In the genomic region with DNA sequence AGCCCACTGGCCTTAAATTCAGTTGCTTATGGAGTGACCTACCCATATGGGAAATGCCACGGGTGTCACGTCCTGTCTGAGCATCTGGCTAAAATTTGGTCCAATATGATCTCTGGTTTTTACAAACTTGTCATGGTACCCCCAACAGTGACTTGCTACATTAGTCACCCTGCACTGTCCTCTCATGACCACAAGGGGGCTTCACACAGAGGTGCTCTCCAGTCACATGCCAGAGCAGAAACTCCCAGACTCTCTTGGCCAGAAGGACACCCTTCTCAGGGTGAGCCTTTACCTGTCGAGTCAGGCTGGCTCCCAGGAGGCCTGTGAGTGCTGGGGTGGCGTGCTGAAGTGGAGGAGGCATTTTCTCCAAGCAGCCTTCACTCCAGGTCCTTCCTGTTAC, we compare ENCODE assay signal across 8 mouse cellular contexts. TPM values are rescaled to one million over a fixed set of nuclear protein-coding genes. Genes with fewer than 3 reads are reported as not detected.
DNase-seq lines count a peak whose midpoint lies in the region; ATAC-seq and TF ChIP-seq lines count a peak whose summit lies in the region.

No protein-coding gene starts in this region.

- TF ChIP-seq CTCF in gastrocnemius, adult 2 months (IDR thresholded peaks at IDR 0.05), result peak; percentile 37
- peak; percentile 48; the same call in 1 of the 2 replicates for TF ChIP-seq CTCF in spleen, adult 2 months (IDR thresholded peaks at IDR 0.05; ENCODE audit: extremely low read depth, insufficient read depth, insufficient read length, insufficient replicate concordance)

- H3K36me3 ChIP-seq in spleen, adult 2 months (ENCODE audit: control insufficient read depth, insufficient read depth, low read length), result peaks cover 6% of the 10 kb centered on the region
- no peaks in the 10 kb centered on the region for H3K36me3 ChIP-seq in embryonic facial prominence, embryonic 11.5 days (replicated peaks; ENCODE audit: control insufficient read depth, insufficient read depth, low read depth, low read length)
- no peaks in the 10 kb centered on the region for H3K36me3 ChIP-seq in neural tube, embryonic 12.5 days

- intact Hi-C loops in gastrocnemius, adult 2 months (cut with DNase I), result no loop called here

- H3K9me3 ChIP-seq in embryonic facial prominence, embryonic 11.5 days (replicated peaks; ENCODE audit: control insufficient read depth, low read length), result no peaks in the 10 kb centered on the region
- no peaks in the 10 kb centered on the region for H3K9me3 ChIP-seq in neural tube, embryonic 12.5 days

- no peaks in the 10 kb centered on the region for H3K27me3 ChIP-seq in spleen, adult 2 months (ENCODE audit: control insufficient read depth, insufficient read depth, low read length)
- H3K27me3 ChIP-seq in embryonic facial prominence, embryonic 11.5 days (ENCODE audit: control insufficient read depth, insufficient read depth, low read length), result no peaks in the 10 kb centered on the region
- no peaks in the 10 kb centered on the region for H3K27me3 ChIP-seq in neural tube, embryonic 12.5 days (replicated peaks)

- TF ChIP-seq POLR2A in spleen, adult 2 months (IDR thresholded peaks at IDR 0.05; ENCODE audit: low read depth, low read length), result no peak

- no peak overlapping the region for H3K4me2 ChIP-seq in embryonic facial prominence, embryonic 11.5 days (ENCODE audit: low read depth, low read length)
- H3K4me2 ChIP-seq in neural tube, embryonic 12.5 days (replicated peaks), result no peak overlapping the region

- 67% methylated on average over 4 of the region's 4 CpGs for WGBS in spleen, adult 2 months
- WGBS in embryonic facial prominence, embryonic 11.5 days, result 50% methylated on average over 4 of the region's 4 CpGs
- WGBS in neural tube, embryonic 12.5 days, result 56% methylated on average over 4 of the region's 4 CpGs

- ATAC-seq in embryonic facial prominence, embryonic 11.5 days (replicated peaks; ENCODE audit: insufficient number of reproducible peaks, low FRiP score, low TSS enrichment, low read depth), result no peak
- ATAC-seq in neural tube, embryonic 12.5 days (ENCODE audit: low FRiP score, low read depth), result peak; percentile 43; the same call in 1 of the 2 replicates
- ATAC-seq in inflammation-experienced regulatory T-cells, adult 6 months, result no peak

- H3K4me3 ChIP-seq in gastrocnemius, adult 2 months, result no peak overlapping the region
- no peak overlapping the region for H3K4me3 ChIP-seq in spleen, adult 2 months (ENCODE audit: extremely low read depth, insufficient read depth, insufficient read length)
- H3K4me3 ChIP-seq in embryonic facial prominence, embryonic 11.5 days (ENCODE audit: low read depth, low read length), result no peak overlapping the region
- H3K4me3 ChIP-seq in neural tube, embryonic 12.5 days, result no peak overlapping the region

- no peak for DNase-seq in gastrocnemius, adult 2 months
- DNase-seq in gastrocnemius, adult 8-10 months (ENCODE audit: low spot score in 2 of 2), result no peak
- DNase-seq in spleen, adult 2 months (ENCODE audit: low read depth in 1 of 2, low spot score in 2 of 2), result peak in 1 of 2 experiments; percentile 22
- no peak for DNase-seq in spleen, postnatal 4 days (ENCODE audit: low spot score in 2 of 2)
- peak; percentile 56 for DNase-seq in embryonic facial prominence, embryonic 11.5 days (ENCODE audit: low spot score)
- no peak for DNase-seq in layer of hippocampus, adult 9-11 months

- no peak overlapping the region for H3K9ac ChIP-seq in embryonic facial prominence, embryonic 11.5 days (replicated peaks; ENCODE audit: low read length)
- H3K9ac ChIP-seq in neural tube, embryonic 12.5 days, result no peak overlapping the region

- H3K4me1 ChIP-seq in spleen, adult 2 months (ENCODE audit: control insufficient read depth, insufficient read depth, insufficient read length), result no peaks in the 10 kb centered on the region
- no peaks in the 10 kb centered on the region for H3K4me1 ChIP-seq in embryonic facial prominence, embryonic 11.5 days (ENCODE audit: control insufficient read depth, insufficient read depth, low read length)
- no peaks in the 10 kb centered on the region for H3K4me1 ChIP-seq in neural tube, embryonic 12.5 days

- no peak overlapping the region for H3K27ac ChIP-seq in gastrocnemius, adult 2 months
- no peak overlapping the region for H3K27ac ChIP-seq in spleen, adult 2 months (ENCODE audit: insufficient read depth, low read length)
- H3K27ac ChIP-seq in embryonic facial prominence, embryonic 11.5 days (replicated peaks; ENCODE audit: low read depth, low read length), result no peak overlapping the region
- no peak overlapping the region for H3K27ac ChIP-seq in neural tube, embryonic 12.5 days

RNA-seq across cellular contexts. Expression of a gene that starts 33.1 kb away (rescaled TPM):
- total RNA-seq in gastrocnemius, adult 2 months (2021), result not detected
- not detected for total RNA-seq in gastrocnemius, adult 8-10 months (2022)
- polyA plus RNA-seq in spleen, adult 2 months (2012; rRNA removed), result 2.7 and 3.0 TPM in 2 replicates
- not detected in 2 replicates for polyA plus RNA-seq in embryonic facial prominence, embryonic 11.5 days (2014; fragmentation: Nextera tagmentation; extraction: Ambion mirVana)
- polyA plus RNA-seq in neural tube, embryonic 12.5 days (2016; fragmentation: Nextera tagmentation; extraction: Ambion mirVana), result 0.50 and 0.55 TPM in 2 replicates
- 1 to 10 TPM in 2 of 3 experiments, under 1 TPM in 1; 0.30 to 2.4 (median 2.2) TPM for polyA plus RNA-seq in inflammation-experienced regulatory T-cells, adult 6 months (2017; shearing (Covaris generic))
